24 mouse cellular contexts compared by ENCODE assay signal in genomic region chr7:35683409-35684122, GRCm38 (mm10). TPM values are rescaled to one million over a fixed set of nuclear protein-coding genes. Genes with fewer than 3 reads are reported as not detected.
DNase-seq lines count a peak whose midpoint lies in the region; ATAC-seq and TF ChIP-seq lines count a peak whose summit lies in the region.
"Had no signal": no experiment of that assay in that cellular context is flagged by ENCODE, and none has a peak within 500 bp of the region (broad histone marks: within the 10 kb centered on the region; RNA-seq: fewer than 3 reads in every experiment).

No protein-coding gene starts in this region.

- WGBS in liver, adult 2 months = 86% methylated on average over 6 of the region's 6 CpGs
- WGBS in liver, embryonic 12.5 days (ENCODE audit: insufficient replicate concordance) = 65% methylated on average over 6 of the region's 6 CpGs
- 62% methylated on average over 6 of the region's 6 CpGs for whole genome bisulfite sequencing in forebrain, embryonic 11.5 days
- WGBS in hindbrain, postnatal 0 days = 62% methylated on average over 6 of the region's 6 CpGs

- no peak overlapping the region for H3K4me2 ChIP-seq in liver, embryonic 12.5 days
- no peak overlapping the region for H3K4me2 ChIP-seq in forebrain, embryonic 11.5 days (ENCODE audit: low read depth, low read length, severe bottlenecking)
- H3K4me2 ChIP-seq in hindbrain, postnatal 0 days (ENCODE audit: low read depth, low read length) = no peak overlapping the region
- H3K4me2 ChIP-seq: heart, embryonic 15.5 days; limb, embryonic 15.5 days; neural tube, embryonic 12.5 days; stomach, embryonic 15.5 days had no signal

- H3K9ac ChIP-seq in liver, adult 2 months (ENCODE audit: low read depth, low read length) = no peak overlapping the region
- H3K9ac ChIP-seq in liver, embryonic 12.5 days = no peak overlapping the region
- no peak overlapping the region for H3K9ac ChIP-seq in forebrain, embryonic 11.5 days (ENCODE audit: low read length)
- H3K9ac ChIP-seq in hindbrain, postnatal 0 days (replicated peaks; ENCODE audit: low read length) = no peak overlapping the region
- H3K9ac ChIP-seq: heart, embryonic 15.5 days; limb, embryonic 15.5 days; liver, postnatal 0 days; neural tube, embryonic 12.5 days; stomach, embryonic 15.5 days had no signal

- no peak overlapping the region for H3K4me3 ChIP-seq in liver, adult 2 months (ENCODE audit: insufficient read depth, low read depth, low read length)
- H3K4me3 ChIP-seq in liver, embryonic 12.5 days = no peak overlapping the region
- no peak overlapping the region for H3K4me3 ChIP-seq in forebrain, embryonic 11.5 days (ENCODE audit: low read depth, low read length)
- no peak overlapping the region for H3K4me3 ChIP-seq in hindbrain, postnatal 0 days (ENCODE audit: low read length)
- H3K4me3 ChIP-seq: heart, adult 2 months; heart, embryonic 15.5 days; limb, embryonic 15.5 days; neural tube, embryonic 12.5 days; stomach, embryonic 15.5 days had no signal

- no peaks in the 10 kb centered on the region for H3K36me3 ChIP-seq in liver, adult 2 months (ENCODE audit: control insufficient read depth, insufficient read depth, low read length)
- no peaks in the 10 kb centered on the region for H3K36me3 ChIP-seq in liver, embryonic 12.5 days
- H3K36me3 ChIP-seq in forebrain, embryonic 11.5 days (ENCODE audit: control insufficient read depth, insufficient read depth, low read length) = no peaks in the 10 kb centered on the region
- H3K36me3 ChIP-seq in hindbrain, postnatal 0 days (ENCODE audit: insufficient read depth, low read length) = no peaks in the 10 kb centered on the region
- H3K36me3 ChIP-seq: heart, embryonic 15.5 days; limb, embryonic 15.5 days; neural tube, embryonic 12.5 days; stomach, embryonic 15.5 days had no signal

- no peak overlapping the region for H3K27ac ChIP-seq in liver, adult 2 months (replicated peaks; ENCODE audit: insufficient read depth, low read depth, low read length)
- no peak overlapping the region for H3K27ac ChIP-seq in liver, embryonic 12.5 days
- H3K27ac ChIP-seq in forebrain, embryonic 11.5 days (ENCODE audit: low read depth, low read length) = peak overlapping the region; percentile 55; the same call in 1 of the 2 replicates
- no peak overlapping the region for H3K27ac ChIP-seq in hindbrain, postnatal 0 days
- H3K27ac ChIP-seq: heart, adult 2 months; heart, embryonic 15.5 days; limb, embryonic 15.5 days; neural tube, embryonic 12.5 days; stomach, embryonic 15.5 days had no signal

- no peaks in the 10 kb centered on the region for H3K4me1 ChIP-seq in liver, adult 2 months (ENCODE audit: control insufficient read depth, insufficient read depth, low read length)
- H3K4me1 ChIP-seq in liver, embryonic 12.5 days = peaks cover 27% of the 10 kb centered on the region
- H3K4me1 ChIP-seq in forebrain, embryonic 11.5 days (replicated peaks; ENCODE audit: control insufficient read depth, insufficient read depth, low read length) = peaks cover 5% of the 10 kb centered on the region
- H3K4me1 ChIP-seq in hindbrain, postnatal 0 days (ENCODE audit: insufficient read depth, low read length) = no peaks in the 10 kb centered on the region
- H3K4me1 ChIP-seq: neural tube, embryonic 12.5 days had no signal

- ATAC-seq in liver, embryonic 12.5 days = no peak
- ATAC-seq in forebrain, embryonic 11.5 days (replicated peaks; ENCODE audit: low FRiP score) = peak; percentile 75
- peak; percentile 55 for ATAC-seq in hindbrain, postnatal 0 days
- ATAC-seq: intestine, embryonic 16.5 days; liver, postnatal 0 days; Patski had no signal

- no peaks in the 10 kb centered on the region for H3K79me2 ChIP-seq in liver, adult 2 months (ENCODE audit: control insufficient read depth, insufficient read depth, low read length)

- intact Hi-C loops in left cerebral cortex, postnatal 10 days (cut with DNase I) = no loop called here

- TF ChIP-seq POLR2A in liver, adult 2 months (IDR thresholded peaks at IDR 0.05; ENCODE audit: extremely low read depth, insufficient read depth, low read length) = no peak

- H3K9me3 ChIP-seq in liver, embryonic 12.5 days (replicated peaks) = no peaks in the 10 kb centered on the region
- no peaks in the 10 kb centered on the region for H3K9me3 ChIP-seq in forebrain, embryonic 11.5 days (ENCODE audit: control insufficient read depth, low read length)
- no peaks in the 10 kb centered on the region for H3K9me3 ChIP-seq in hindbrain, postnatal 0 days (ENCODE audit: low read length)
- H3K9me3 ChIP-seq: heart, embryonic 15.5 days; limb, embryonic 15.5 days; neural tube, embryonic 12.5 days; stomach, embryonic 15.5 days had no signal

- H3K27me3 ChIP-seq in liver, adult 2 months (ENCODE audit: control insufficient read depth, insufficient read depth, low read length) = no peaks in the 10 kb centered on the region
- H3K27me3 ChIP-seq in liver, embryonic 12.5 days (replicated peaks) = no peaks in the 10 kb centered on the region
- H3K27me3 ChIP-seq in forebrain, embryonic 11.5 days (ENCODE audit: control insufficient read depth, insufficient read depth, low read length) = no peaks in the 10 kb centered on the region
- H3K27me3 ChIP-seq in hindbrain, postnatal 0 days (ENCODE audit: insufficient read depth, low read length) = no peaks in the 10 kb centered on the region
- H3K27me3 ChIP-seq: heart, embryonic 15.5 days; limb, embryonic 15.5 days; neural tube, embryonic 12.5 days; Patski; stomach, embryonic 15.5 days had no signal

- DNase-seq in liver, adult 2 months (ENCODE audit: extremely low read depth, low read depth, low spot score) = peak; percentile 4
- DNase-seq in forebrain, embryonic 11.5 days (ENCODE audit: low spot score) = no peak
- no peak for DNase-seq in hindbrain, postnatal 0 days (ENCODE audit: low spot score)
- DNase-seq in cerebellum, postnatal 36 days = no peak
- DNase-seq in right cerebral cortex, adult 2 months (ENCODE audit: low spot score in 2 of 2) = no peak
- DNase-seq in left cerebral cortex, postnatal 10 days (ENCODE audit: extremely low spot score in 1 of 2, low spot score in 2 of 2) = no peak
- DNase-seq: adrenal gland, adult 8-10 months; cerebellum, adult 11 months; cerebellum, postnatal 14 days; embryo, embryonic 11 days; gastrocnemius, postnatal 25 days; heart, adult 2 months; kidney, postnatal 4 days; liver, postnatal 0 days; lung, postnatal 10 days; right cerebral cortex, postnatal 14 days; thymus, adult 18-20 months had no signal

- no peak for TF ChIP-seq CTCF in liver, adult 2 months (IDR thresholded peaks at IDR 0.05; ENCODE audit: low read depth, low read length)
- no peak for TF ChIP-seq CTCF in hindbrain, postnatal 0 days (IDR thresholded peaks at IDR 0.05; ENCODE audit: low read depth)

RNA-seq across cellular contexts. Expression of gene Pdcd5, which starts 36.2 kb away (rescaled TPM):
- 59.7 and 71.0 TPM in 2 replicates for total RNA-seq in liver, adult 2 months (2014; rRNA removed)
- 61.2 and 61.5 TPM in 2 replicates for polyA plus RNA-seq in liver, adult 2 months (2012; rRNA removed)
- polyA plus RNA-seq in liver, embryonic 12.5 days (2016; fragmentation: Nextera tagmentation; extraction: Ambion mirVana) = 193 and 197 TPM in 2 replicates
- 305 TPM in 2 replicates for polyA plus RNA-seq in forebrain, embryonic 11.5 days (2014; fragmentation: Nextera tagmentation; extraction: Ambion mirVana)
- total RNA-seq in hindbrain, postnatal 0 days (2014; rRNA removed) = 33.7 and 35.4 TPM in 2 replicates
- polyA plus RNA-seq in hindbrain, postnatal 0 days (2015; fragmentation: Nextera tagmentation; extraction: Ambion mirVana) = 250 and 264 TPM in 2 replicates
- total RNA-seq in left cerebral cortex, postnatal 10 days (2021) = 10 to 100 TPM; 91.7 to 94.7 TPM
